Mouse (Mus musculus) neural tube, embryonic 11.5 days (tissue): ENCODE data around the gene Cyth1. TPM values are rescaled to one million over a fixed set of nuclear protein-coding genes. Genes with fewer than 3 reads are reported as not detected.
A peak's percentile ranks its signal among the peaks of the same experiment; 100 is the strongest.

Experiments
- ATAC-seq: fragments of 200-750 bp; cut with Nextera tagmentation; 2 replicates; pipeline ENCODE4 v1.8.0; 2017; ENCODE audit warnings: moderate number of reproducible peaks, mild to moderate bottlenecking, moderate TSS enrichment, moderate library complexity; ENCODE audit not compliant: insufficient read depth, low FRiP score, low TSS enrichment
- DNase-seq: peaks from one replicate; pipeline ENCODE4 v3.0.0-alpha.2; 2015; ENCODE audit warnings: low spot score
- H3K27ac ChIP-seq: fragments of 300-500 bp; sonication (generic); 2 replicates; pipeline ENCODE4 v1.5.1; 2014; ENCODE audit warnings: low read depth, mild to moderate bottlenecking, low read length
- H3K27me3 ChIP-seq: fragments of 300-500 bp; sonication (generic); 2 replicates; pipeline ENCODE4 v1.6.1; 2014; ENCODE audit warnings: mild to moderate bottlenecking, low read length, mixed read lengths; ENCODE audit not compliant: control insufficient read depth, insufficient read depth
- H3K36me3 ChIP-seq: fragments of 300-500 bp; sonication (generic); 2 replicates; pipeline ENCODE4 v1.6.1; 2014; ENCODE audit warnings: mild to moderate bottlenecking, low read length, moderate library complexity, mixed read lengths; ENCODE audit not compliant: control insufficient read depth, insufficient read depth
- H3K4me1 ChIP-seq: fragments of 300-500 bp; sonication (generic); 2 replicates; pipeline ENCODE4 v1.6.1; 2014; ENCODE audit warnings: low read length, mixed read lengths; ENCODE audit not compliant: control insufficient read depth, insufficient read depth
- H3K4me2 ChIP-seq: fragments of 300-500 bp; sonication (generic); 2 replicates; pipeline ENCODE4 v1.6.1; 2014; ENCODE audit warnings: low read depth, mild to moderate bottlenecking, moderate library complexity
- H3K4me3 ChIP-seq: fragments of 300-500 bp; sonication (generic); 2 replicates; pipeline ENCODE4 v1.5.1; 2014; ENCODE audit warnings: low read depth, low read length
- H3K9ac ChIP-seq: fragments of 300-500 bp; sonication (generic); 2 replicates; pipeline ENCODE4 v1.6.1; 2014; ENCODE audit warnings: mild to moderate bottlenecking, low read length
- H3K9me3 ChIP-seq: fragments of 300-500 bp; sonication (generic); 2 replicates; pipeline ENCODE4 v1.6.1; 2016; ENCODE audit warnings: low read length; ENCODE audit not compliant: control insufficient read depth
- whole genome bisulfite sequencing: fragments of 180-500 bp; shearing (Covaris S2); extraction: QIAGEN DNeasy Blood & Tissue Kit; methylation state at CpG from one replicate; pipeline ENCODE4 v1.1.7; 2014; 5-methylcytosine and 5-hydroxymethylcytosine counted together
- polyA plus RNA-seq: library from polyadenylated mRNA; unstranded; fragments of >200 nt; fragmentation: Nextera tagmentation; extraction: Ambion mirVana; gene quantifications from 2 replicates; pipeline ENCODE4 v1.2.1, GENCODE M21; 2014

The Cyth1 gene
- polyA plus RNA-seq, 1 experiment from 2014 or later, result 15.8 TPM

- H3K4me2 ChIP-seq, result no peak overlapping the region
- 70% methylated on average over 8 of the region's 8 CpGs for WGBS
- ATAC-seq, result no peak
Observed at GRCm38 (mm10) chr11:118114581-118115110, 133.7 kb downstream of the Cyth1 start.

GRCm38 (mm10) chr11:118113516-118114205 is 134.7 kb downstream of the Cyth1 start:
- ATAC-seq (no peak), DNase-seq (no peak)
- H3K4me3 ChIP-seq, result no peak overlapping the region
- no peaks in the 10 kb centered on the region for H3K36me3 ChIP-seq
- H3K4me1 ChIP-seq, result no peaks in the 10 kb centered on the region
- no peaks in the 10 kb centered on the region for H3K27me3 ChIP-seq
- no peak overlapping the region for H3K27ac ChIP-seq
- H3K4me2 ChIP-seq, result no peak overlapping the region
- no peaks in the 10 kb centered on the region for H3K9me3 ChIP-seq
- no peak overlapping the region for H3K9ac ChIP-seq
- WGBS, result 86% methylated on average over 14 of the region's 14 CpGs

More at GRCm38 (mm10) chr11:118114581-118115110, 133.7 kb downstream of the Cyth1 start:
- H3K27me3 ChIP-seq, result no peaks in the 10 kb centered on the region
- no peaks in the 10 kb centered on the region for H3K4me1 ChIP-seq
- H3K9ac ChIP-seq, result no peak overlapping the region
- H3K9me3 ChIP-seq, result no peaks in the 10 kb centered on the region
- H3K27ac ChIP-seq, result no peak overlapping the region
- H3K36me3 ChIP-seq, result no peaks in the 10 kb centered on the region
- no peak for DNase-seq
- no peak overlapping the region for H3K4me3 ChIP-seq

GRCm38 (mm10) chr11:118104001-118104400 is 144.4 kb downstream of the Cyth1 start:
- WGBS, result 12% methylated on average over 5 of the region's 5 CpGs
- H3K4me1 ChIP-seq, result no peaks in the 10 kb centered on the region
- ATAC-seq, result no peak

DNA sequence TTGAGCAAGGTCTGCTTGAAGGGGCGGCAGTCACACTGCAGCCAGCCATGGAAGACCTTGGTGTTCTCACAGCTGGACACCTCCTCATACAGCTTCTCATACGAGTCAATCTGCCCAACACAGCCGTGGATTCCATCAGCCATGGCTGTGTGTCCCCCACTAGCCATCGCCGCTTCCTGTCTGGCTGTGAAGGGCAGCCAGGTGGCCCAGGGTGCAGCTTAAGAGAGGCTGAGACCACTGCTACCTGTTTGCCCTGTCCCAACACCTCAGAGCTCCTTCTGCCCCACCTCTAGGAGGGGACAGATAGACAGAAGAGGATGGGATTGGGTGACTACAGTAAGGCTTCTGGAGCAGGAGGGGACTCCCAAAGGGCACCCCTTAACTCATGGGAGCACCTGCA is 145.0 kb downstream of the Cyth1 start:
- WGBS, result 89% methylated on average over 5 of the region's 5 CpGs
- H3K36me3 ChIP-seq, result no peaks in the 10 kb centered on the region
- H3K4me1 ChIP-seq, result no peaks in the 10 kb centered on the region
- H3K9me3 ChIP-seq, result no peaks in the 10 kb centered on the region
- no peak overlapping the region for H3K4me2 ChIP-seq
- H3K9ac ChIP-seq, result no peak overlapping the region
- no peak overlapping the region for H3K4me3 ChIP-seq
- H3K27ac ChIP-seq, result no peak overlapping the region
- ATAC-seq (no peak; the same call in 1 of the 2 replicates), DNase-seq (no peak)
- no peaks in the 10 kb centered on the region for H3K27me3 ChIP-seq

More at GRCm38 (mm10) chr11:118104001-118104400, 144.4 kb downstream of the Cyth1 start:
- no peak overlapping the region for H3K9ac ChIP-seq
- no peaks in the 10 kb centered on the region for H3K27me3 ChIP-seq
- peak; percentile 85 for DNase-seq
- H3K4me3 ChIP-seq, result no peak overlapping the region
- H3K4me2 ChIP-seq, result no peak overlapping the region
- H3K9me3 ChIP-seq, result no peaks in the 10 kb centered on the region
- no peak overlapping the region for H3K27ac ChIP-seq
- H3K36me3 ChIP-seq, result no peaks in the 10 kb centered on the region

DNA sequence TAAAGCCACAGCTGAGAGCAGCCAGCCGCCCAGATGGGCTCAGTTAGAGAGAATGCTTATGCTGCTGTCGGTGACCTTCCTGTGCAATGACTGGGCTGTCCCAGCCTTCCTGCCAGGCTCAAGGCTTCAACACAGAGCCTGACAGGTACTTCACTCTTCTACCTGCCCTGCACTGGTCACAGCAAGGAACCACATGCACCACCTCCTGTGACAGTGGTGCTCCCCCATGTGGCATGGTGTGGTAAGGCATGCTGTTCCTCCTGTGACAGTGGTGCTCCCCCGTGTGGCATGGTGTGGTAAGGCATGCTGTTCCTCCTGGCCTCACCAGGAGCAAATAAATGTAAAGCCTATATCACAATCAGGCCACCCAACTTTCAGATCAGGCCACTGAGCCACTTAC is 145.6 kb downstream of the Cyth1 start:
- Histone ChIP-seq H3K4me1 (no peaks in the 10 kb centered on the region), H3K4me2 (no peak overlapping the region), H3K9me3 (no peaks in the 10 kb centered on the region), H3K27ac (no peak overlapping the region), H3K27me3 (no peaks in the 10 kb centered on the region), H3K4me3 (no peak overlapping the region), H3K36me3 (no peaks in the 10 kb centered on the region), H3K9ac (no peak overlapping the region)
- 64% methylated on average over 3 of the region's 3 CpGs for WGBS
- ATAC-seq, result no peak
- peak; percentile 86 for DNase-seq

GRCm38 (mm10) chr11:118101133-118101532 is 147.3 kb downstream of the Cyth1 start:
- no peak for DNase-seq
- H3K4me3 ChIP-seq, result no peak overlapping the region
- no peak for ATAC-seq
- H3K9me3 ChIP-seq, result no peaks in the 10 kb centered on the region
- WGBS, result 55% methylated on average over 9 of the region's 9 CpGs
- H3K9ac ChIP-seq, result no peak overlapping the region
- H3K27me3 ChIP-seq, result no peaks in the 10 kb centered on the region
- H3K4me1 ChIP-seq, result no peaks in the 10 kb centered on the region
- H3K36me3 ChIP-seq, result no peaks in the 10 kb centered on the region
- no peak overlapping the region for H3K4me2 ChIP-seq
- H3K27ac ChIP-seq, result no peak overlapping the region

- Histone ChIP-seq H3K4me3 (no peak overlapping the region), H3K27ac (no peak overlapping the region), H3K27me3 (no peaks in the 10 kb centered on the region), H3K9me3 (no peaks in the 10 kb centered on the region), H3K9ac (no peak overlapping the region), H3K4me1 (no peaks in the 10 kb centered on the region), H3K4me2 (no peak overlapping the region), H3K36me3 (no peaks in the 10 kb centered on the region)
- no peak for DNase-seq
- 66% methylated on average over 2 of the region's 2 CpGs for WGBS
- ATAC-seq, result no peak
Observed at GRCm38 (mm10) chr11:118096736-118097135, 151.7 kb downstream of the Cyth1 start.

DNA sequence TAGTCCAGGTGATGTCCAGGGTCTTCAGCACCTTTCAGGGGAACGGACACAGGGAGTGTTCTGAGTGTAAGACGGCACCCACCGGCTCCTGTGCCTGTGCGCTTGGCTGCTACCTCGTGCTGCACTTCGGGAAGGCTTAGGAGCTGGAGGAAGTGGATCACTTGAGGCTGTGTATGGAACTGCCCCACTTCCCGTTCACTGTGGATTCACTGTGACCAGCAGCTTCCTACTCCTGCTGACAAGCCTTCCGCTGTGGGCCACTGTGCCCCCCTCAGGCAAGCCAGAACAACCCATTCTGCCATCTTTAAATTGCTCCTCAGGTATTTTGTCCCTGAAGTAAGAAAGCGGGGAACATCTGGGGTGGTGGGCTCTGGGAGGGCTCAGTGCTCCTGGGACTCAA is 153.4 kb downstream of the Cyth1 start:
- no peak overlapping the region for H3K4me3 ChIP-seq

GRCm38 (mm10) chr11:118091002-118091670 is 157.3 kb downstream of the Cyth1 start:
- Histone ChIP-seq H3K4me2 (no peak overlapping the region), H3K9me3 (no peaks in the 10 kb centered on the region), H3K4me3 (no peak overlapping the region), H3K27me3 (no peaks in the 10 kb centered on the region), H3K27ac (no peak overlapping the region), H3K36me3 (no peaks in the 10 kb centered on the region), H3K4me1 (no peaks in the 10 kb centered on the region), H3K9ac (no peak overlapping the region)
- ATAC-seq (no peak), DNase-seq (no peak)
- 87% methylated on average over 23 of the region's 23 CpGs for WGBS

More for the DNA sequence above, 153.4 kb downstream of the Cyth1 start:
- H3K4me2 ChIP-seq, result no peak overlapping the region
- no peaks in the 10 kb centered on the region for H3K4me1 ChIP-seq
- no peaks in the 10 kb centered on the region for H3K27me3 ChIP-seq
- DNase-seq (no peak), ATAC-seq (no peak)
- H3K9me3 ChIP-seq, result no peaks in the 10 kb centered on the region
- H3K36me3 ChIP-seq, result no peaks in the 10 kb centered on the region
- no peak overlapping the region for H3K9ac ChIP-seq
- WGBS, result 91% methylated on average over 9 of the region's 9 CpGs
- H3K27ac ChIP-seq, result no peak overlapping the region
